Mouse (Mus musculus): ENCODE measurements around the gene Bmp10.
"Not testable (repeated sequence)": the region's sequence is repeated elsewhere in the genome, so short reads cannot be mapped to it uniquely, and the experiment has no call there.

Gene Bmp10

GRCm38 (mm10) chr6:87449534-87449933 lies 20.7 kb downstream of the Bmp10 start:
- DNase-seq, result no peak

- peak; percentile 78 for DNase-seq
These were observed 22.2 kb downstream of the Bmp10 start for GRCm38 (mm10) chr6:87451016-87451415.

- DNase-seq, result no peak
These were observed 23.0 kb downstream of the Bmp10 start for GRCm38 (mm10) chr6:87451771-87452170.

- peak; percentile 54 for DNase-seq
These were observed 26.7 kb downstream of the Bmp10 start for GRCm38 (mm10) chr6:87455507-87455906.

GRCm38 (mm10) chr6:87466221-87466620 lies 37.4 kb downstream of the Bmp10 start:
- peak; percentile 84 for DNase-seq

GRCm38 (mm10) chr6:87467373-87467772 lies 38.6 kb downstream of the Bmp10 start:
- DNase-seq, result no peak

- DNase-seq, result peak; percentile 56
These were observed 39.6 kb downstream of the Bmp10 start for GRCm38 (mm10) chr6:87468372-87468771.

GRCm38 (mm10) chr6:87470098-87470497 lies 41.3 kb downstream of the Bmp10 start:
- DNase-seq, result not testable (repeated sequence)

- no peak for DNase-seq
These were observed 46.4 kb downstream of the Bmp10 start for GRCm38 (mm10) chr6:87475223-87475622.

- no peak for DNase-seq
These were observed 50.1 kb downstream of the Bmp10 start for GRCm38 (mm10) chr6:87478847-87479246.

GRCm38 (mm10) chr6:87479291-87479999 lies 50.7 kb downstream of the Bmp10 start:
- DNase-seq, result no peak

GRCm38 (mm10) chr6:87483224-87483899 lies 54.6 kb downstream of the Bmp10 start:
- no peak for DNase-seq

GRCm38 (mm10) chr6:87483900-87484289 lies 55.1 kb downstream of the Bmp10 start:
- DNase-seq, result no peak

GRCm38 (mm10) chr6:87484806-87485205 lies 56.0 kb downstream of the Bmp10 start:
- DNase-seq, result peak; percentile 59

Measured in lung, postnatal 36 days (tissue).